Mouse (Mus musculus) cerebellum, adult 9-11 months (tissue): ENCODE data around the gene Prpf4.

Experiments
- DNase-seq: peaks from one replicate; pipeline ENCODE4 v3.0.0; 2022

The Prpf4 gene

DNA sequence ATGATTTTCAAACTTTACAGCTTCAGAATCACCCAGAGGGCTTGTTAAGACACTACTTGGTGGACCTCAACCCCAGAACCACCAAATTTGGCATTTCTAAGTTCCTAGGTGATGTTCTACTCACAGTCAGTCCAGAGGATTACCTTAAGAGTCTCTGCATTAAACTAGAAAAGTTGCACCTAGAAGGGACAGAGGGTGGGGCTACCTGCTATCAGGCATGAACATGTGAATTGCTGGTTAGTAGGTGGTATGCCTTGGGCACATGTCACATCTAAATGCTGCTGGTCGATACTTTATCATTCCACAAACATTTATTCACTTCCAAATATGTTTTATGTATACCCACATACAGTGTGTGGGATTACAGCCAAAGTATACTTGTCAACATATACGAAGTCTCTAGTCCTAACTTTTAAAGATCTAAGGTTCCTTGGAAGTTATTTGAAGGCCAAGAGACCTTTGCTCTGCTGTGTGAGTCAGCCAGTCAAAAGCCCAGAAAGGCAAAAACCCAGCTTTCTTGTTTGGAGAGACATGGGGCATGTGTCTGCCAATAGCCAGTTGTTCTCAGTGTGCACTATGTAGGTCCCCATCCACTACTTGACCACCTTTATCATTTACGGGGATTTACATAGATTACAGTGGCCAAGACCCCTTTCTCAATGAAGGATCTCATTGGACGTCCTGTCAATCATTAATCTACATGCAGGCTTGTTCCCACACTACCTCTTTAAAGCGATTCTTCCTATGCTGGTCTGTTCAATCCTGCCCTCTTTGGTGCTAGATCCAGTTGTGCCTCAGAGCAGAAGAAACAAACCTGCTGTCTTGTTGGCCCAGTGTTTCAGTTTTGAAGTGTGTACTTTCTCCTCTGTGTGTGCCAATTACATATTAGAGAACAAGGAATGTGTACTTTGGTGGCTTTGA lies 18.7 kb upstream of the Prpf4 start:
- no peak for DNase-seq

GRCm38 (mm10) chr4:62391892-62392291 lies 16.7 kb upstream of the Prpf4 start:
- no peak for DNase-seq

- no peak for DNase-seq
These were observed 15.1 kb upstream of the Prpf4 start for GRCm38 (mm10) chr4:62393459-62393858.

- DNase-seq, result no peak
These were observed 12.8 kb upstream of the Prpf4 start for GRCm38 (mm10) chr4:62395806-62396205.

DNA sequence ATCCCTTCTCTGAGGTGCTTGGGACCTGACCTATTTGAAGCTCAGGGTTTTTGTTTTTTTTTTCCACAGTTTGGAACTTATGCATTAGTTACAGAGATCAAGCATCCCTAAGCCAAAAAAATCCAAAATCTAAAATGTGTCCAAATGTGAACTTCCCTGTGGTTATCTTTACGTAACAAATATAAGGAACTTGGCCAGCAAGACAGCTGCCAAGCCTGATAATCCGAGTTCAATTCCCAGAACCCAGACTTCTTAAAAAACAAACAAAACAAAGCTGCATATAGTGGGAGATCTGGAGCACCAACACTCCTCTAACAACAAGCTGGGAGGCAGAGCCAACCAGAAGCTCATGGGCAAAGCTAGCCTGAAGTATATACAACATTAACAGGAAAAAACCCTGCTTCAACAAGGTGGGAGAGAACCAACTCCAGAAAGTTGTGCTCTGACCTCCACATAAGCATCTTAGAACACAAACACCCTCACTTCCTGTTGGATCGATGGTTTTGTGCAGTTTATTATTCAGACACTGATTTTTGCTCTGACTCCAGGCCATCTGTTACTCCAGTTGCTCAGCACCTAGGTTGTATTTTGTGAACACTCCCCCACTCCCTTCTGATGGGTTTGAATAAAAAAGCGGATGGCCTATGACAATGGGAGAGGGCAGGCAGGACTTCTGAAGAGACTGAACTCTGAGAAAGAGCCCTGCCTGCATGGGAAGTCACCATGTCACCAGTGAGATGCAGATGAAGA lies 10.8 kb upstream of the Prpf4 start:
- no peak for DNase-seq

DNA sequence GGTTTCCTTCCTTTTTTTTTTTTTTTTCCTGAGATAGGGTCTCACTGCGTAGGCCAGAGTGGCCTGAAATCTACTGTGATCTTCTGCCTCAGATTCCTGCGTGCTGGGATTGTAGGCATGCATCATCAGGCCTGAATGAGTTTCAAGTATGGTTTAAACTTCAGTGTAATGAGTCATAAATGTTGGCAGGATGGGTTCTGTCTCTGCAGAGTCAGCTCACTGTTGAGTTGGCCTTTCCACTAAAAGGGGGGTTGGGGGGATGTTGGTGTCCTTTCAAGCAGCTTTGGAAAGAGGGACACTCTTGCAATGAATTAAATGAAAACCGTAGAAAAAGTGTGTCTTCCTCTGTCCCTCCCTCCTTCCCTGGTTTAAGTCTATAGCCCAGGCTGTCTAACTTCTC lies 9.6 kb upstream of the Prpf4 start:
- DNase-seq, result no peak

- peak; percentile 33 for DNase-seq
These were observed 2.5 kb upstream of the Prpf4 start for GRCm38 (mm10) chr4:62406133-62406532.

DNA sequence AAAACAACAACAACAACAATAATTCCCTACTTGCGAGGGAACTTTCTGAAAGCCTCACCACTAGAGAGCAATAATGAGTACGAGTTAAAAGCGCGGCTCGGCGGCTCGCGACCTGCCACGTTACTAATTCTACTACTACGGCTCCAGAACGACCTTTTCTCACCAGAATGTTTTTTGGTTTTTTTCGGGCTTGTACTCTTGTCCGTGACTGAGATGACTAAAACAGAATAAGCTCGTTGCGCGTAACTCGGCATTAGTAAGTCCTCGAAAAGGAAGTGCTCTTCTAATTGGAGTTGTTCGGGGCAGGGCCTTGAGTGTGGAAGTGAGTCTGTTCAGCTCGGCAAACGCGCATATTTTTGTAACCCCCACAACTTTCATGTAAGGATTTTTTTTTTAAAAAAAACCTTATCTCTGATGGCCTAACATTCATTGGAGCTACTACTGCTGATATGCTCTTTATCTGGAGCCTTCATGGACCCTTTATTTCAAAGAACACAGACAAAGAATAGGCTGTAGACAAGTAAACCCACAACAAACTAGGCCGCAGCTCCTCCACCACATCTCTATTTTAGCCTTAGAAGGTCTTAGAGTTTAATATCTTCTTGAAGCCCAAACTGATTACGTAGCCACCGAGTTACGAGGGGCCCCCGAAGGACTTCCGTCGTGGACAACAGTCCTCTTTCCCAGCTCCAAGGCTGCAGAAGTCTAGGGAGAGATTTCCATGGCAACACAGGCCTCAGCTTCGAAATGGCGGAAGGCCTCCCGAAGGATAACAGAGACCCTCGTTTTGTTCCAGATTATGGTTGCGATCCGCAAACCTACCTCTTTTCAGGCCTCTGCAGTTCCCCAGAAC lies 641 bp upstream of the Prpf4 start:
- peak; percentile 58 for DNase-seq

GRCm38 (mm10) chr4:62409615-62410014 lies 1.0 kb downstream of the Prpf4 start:
- no peak for DNase-seq

- DNase-seq, result no peak
These were observed 1.7 kb downstream of the Prpf4 start for GRCm38 (mm10) chr4:62410325-62410724.

GRCm38 (mm10) chr4:62411606-62412005 lies 3.0 kb downstream of the Prpf4 start:
- DNase-seq, result no peak

- no peak for DNase-seq
These were observed 9.9 kb downstream of the Prpf4 start for GRCm38 (mm10) chr4:62418448-62418847.

- DNase-seq, result peak; percentile 75
These were observed 10.5 kb downstream of the Prpf4 start for GRCm38 (mm10) chr4:62419091-62419490.

DNA sequence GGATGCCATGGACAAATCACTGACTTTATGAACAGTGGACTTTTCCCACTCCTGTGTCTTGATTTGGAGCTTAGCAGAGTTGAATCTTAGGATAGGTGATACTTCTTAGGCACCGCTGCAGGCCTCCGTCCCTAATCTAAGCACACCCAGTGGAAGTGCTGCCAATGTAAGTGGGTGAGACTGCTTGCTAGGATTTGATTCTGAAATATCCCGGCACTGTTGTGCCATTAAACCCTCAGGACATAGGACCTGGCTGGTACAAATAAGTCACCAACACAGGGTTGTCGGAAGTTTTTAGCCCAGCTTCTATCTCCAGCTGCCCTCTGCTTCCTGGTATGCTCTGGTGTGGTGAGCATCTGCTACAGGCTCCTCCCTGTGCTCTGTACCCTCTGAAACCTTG lies 17.3 kb downstream of the Prpf4 start:
- DNase-seq, result no peak

DNA sequence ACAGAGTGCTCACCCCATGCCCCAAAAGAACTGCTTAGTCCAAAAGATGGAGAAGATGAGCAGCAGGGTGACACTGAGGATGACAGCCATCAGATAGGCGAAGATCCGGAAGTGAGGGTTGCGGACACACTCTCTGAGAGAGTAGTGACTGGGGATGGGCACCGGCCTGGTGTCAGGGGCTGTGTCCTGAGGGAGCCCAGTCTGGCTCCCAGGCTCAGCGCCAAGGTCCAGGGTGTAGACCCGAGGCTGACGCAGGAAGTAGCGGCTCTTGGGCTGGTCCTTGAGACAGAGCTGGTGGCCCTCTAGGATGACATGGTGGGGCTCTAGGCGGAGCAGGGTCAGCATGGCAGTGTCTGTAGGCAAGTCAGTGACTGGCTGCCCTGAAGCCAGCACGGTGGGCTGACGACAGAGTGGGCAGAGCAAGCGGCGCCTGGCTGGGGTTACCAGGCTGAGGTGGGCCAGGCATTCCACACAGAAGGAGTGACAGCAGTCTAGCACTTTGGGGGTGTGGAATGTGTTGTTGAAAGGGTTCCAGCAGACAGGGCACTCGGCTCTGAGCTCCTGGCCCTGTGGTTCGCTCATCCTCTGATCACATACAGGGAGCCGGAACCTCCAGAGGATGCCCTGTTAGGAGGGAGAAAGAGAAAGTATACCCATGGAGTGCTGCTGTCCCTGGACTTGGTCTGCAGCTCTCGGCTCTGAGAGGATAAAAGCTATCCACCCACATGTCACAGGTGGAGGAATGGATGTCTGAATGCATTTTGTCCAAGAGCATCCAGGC lies 19.6 kb downstream of the Prpf4 start:
- DNase-seq, result peak; percentile 46

GRCm38 (mm10) chr4:62429616-62430015 lies 21.0 kb downstream of the Prpf4 start:
- DNase-seq, result no peak

- DNase-seq, result no peak
These were observed 22.1 kb downstream of the Prpf4 start for GRCm38 (mm10) chr4:62430678-62431077.

DNA sequence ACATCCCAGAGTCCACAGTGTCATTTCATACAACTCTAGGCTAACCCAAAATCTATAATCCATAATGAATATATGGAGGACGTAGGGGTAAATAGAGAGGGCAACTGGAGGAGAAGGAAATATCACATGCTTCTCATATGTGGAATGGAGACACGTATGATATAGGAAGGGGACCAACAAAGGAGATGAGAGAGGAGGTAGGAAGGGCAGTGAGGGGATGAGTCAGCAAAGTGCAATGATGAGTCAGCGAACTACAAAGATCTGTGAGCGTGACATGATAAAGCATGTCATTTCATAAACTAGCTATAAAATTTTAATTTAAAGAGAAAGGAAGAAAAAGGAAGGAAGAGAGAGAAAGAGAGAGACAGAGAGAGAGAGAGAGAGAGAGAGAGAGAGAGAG lies 22.9 kb downstream of the Prpf4 start:
- no peak for DNase-seq

DNA sequence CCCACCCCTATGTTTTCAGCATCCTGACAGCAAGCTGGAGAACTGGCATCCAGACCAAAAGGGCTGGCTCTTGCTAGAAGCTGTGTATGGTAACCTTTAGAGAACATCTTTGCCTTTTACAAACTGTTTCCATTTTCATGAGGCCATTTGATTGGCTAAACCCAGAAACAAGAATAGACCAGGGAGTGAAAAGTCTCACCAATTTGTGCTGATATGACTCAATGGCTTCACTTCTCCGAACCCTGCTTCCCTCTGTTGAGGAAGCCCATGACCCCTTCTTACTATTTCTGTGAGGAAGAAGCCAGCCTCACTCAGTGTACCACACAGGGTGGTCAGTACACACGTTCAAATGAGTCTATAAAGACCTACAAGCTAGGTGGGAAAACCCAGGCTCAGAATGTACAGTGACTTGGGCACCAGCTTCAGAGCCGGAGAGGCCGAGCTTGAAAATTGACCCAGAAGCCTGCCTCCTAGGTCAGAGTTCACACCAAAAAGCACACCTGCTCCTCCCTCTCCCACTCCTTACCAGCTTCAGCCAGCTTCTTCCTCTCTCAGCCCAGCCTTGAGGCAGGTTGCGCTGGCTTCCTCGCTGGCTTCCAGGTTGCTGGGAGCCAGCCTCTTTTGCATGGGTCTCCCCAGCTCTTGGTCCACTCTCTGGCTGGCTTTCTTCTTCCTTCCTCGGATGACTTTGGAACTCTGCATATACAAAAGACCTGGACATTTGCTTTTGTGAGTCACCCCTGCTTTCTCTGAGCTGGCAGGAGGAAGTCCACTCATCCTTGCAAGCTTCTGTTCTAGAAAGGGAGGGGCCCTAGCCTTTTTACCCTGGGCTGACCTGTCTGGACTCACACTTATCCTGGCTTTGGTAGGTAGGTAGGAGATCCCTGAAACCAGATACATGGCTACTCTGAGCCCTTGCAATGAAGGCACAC lies 25.6 kb downstream of the Prpf4 start:
- DNase-seq, result no peak

DNA sequence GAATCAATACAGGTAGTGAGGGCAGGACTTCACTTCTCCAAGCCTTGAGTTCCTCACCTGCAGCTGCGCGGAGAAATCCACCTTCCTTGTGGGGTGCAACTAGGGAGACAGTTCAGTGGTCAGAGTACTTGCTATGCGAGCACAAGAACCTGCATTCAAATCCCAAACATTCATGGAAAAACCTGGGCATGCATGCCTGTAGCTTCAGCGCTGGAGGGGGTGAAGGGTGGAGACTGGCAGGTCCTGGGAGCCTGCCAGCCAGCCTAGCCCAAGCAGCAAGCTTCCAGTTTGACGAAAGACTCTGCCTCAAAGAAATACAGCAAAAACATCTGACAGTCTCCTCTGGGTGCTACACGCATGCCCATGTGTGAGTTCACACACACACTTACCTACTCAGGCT lies 26.5 kb downstream of the Prpf4 start, which contains the start of gene Rnf183:
Gene Rnf183 (minus strand): TSS at position 172 of the 400 bp plus-strand sequence.
- DNase-seq, result no peak

- DNase-seq, result no peak
These were observed 28.7 kb downstream of the Prpf4 start for GRCm38 (mm10) chr4:62437256-62437778.
